Mouse (Mus musculus) cerebellum, adult 2 months (tissue): ENCODE data around the gene Taf7l. TPM values are rescaled to one million over a fixed set of nuclear protein-coding genes. Genes with fewer than 3 reads are reported as not detected.

Experiments used
- DNase-seq, 2 experiments: peaks; one replicate each; pipeline ENCODE4 v3.0.0; 2021
- H3K27ac ChIP-seq: fragments of 200-500 bp; 2 replicates; pipeline ENCODE4 v1.5.1; 2012; ENCODE audit warnings: low read length, control low read depth, inconsistent platforms; ENCODE audit not compliant: insufficient read depth
- H3K27me3 ChIP-seq: fragments of 200-500 bp; 2 replicates; pipeline ENCODE4 v1.6.1; 2012; ENCODE audit warnings: inconsistent platforms, mild to moderate bottlenecking, low read length, moderate library complexity; ENCODE audit not compliant: control insufficient read depth, insufficient read depth
- H3K4me1 ChIP-seq: fragments of 200-500 bp; 2 replicates; pipeline ENCODE4 v1.6.1; 2011; ENCODE audit warnings: low read length; ENCODE audit not compliant: control insufficient read depth, insufficient read depth
- H3K4me3 ChIP-seq: fragments of 200-500 bp; replicated peaks from 2 replicates; pipeline ENCODE3; 2011; ENCODE audit warnings: mild to moderate bottlenecking, low read depth, low read length, control low read depth; ENCODE audit not compliant: insufficient read depth
- CTCF ChIP-seq: fragments of 200-500 bp; IDR thresholded peaks from 2 replicates; pipeline ENCODE4 v1.5.1; 2011; ENCODE audit warnings: low read depth, mild to moderate bottlenecking, control low read depth, low read length, moderate library complexity, borderline replicate concordance; ENCODE audit not compliant: insufficient read depth
- POLR2A ChIP-seq: fragments of 200-500 bp; IDR thresholded peaks from 2 replicates; pipeline ENCODE4 v1.6.1; 2011; ENCODE audit warnings: low read length, control low read depth, borderline replicate concordance; ENCODE audit not compliant: insufficient read depth
- WGBS: fragments of 180-500 bp; shearing (Covaris S2); methylation state at CpG from one replicate; pipeline ENCODE4 v1.1.7; 2018; 5-methylcytosine and 5-hydroxymethylcytosine counted together
- polyA plus RNA-seq: library from polyadenylated mRNA; depleted of rRNA; stranded (reverse); fragments of >200 nt; gene quantifications from 2 replicates; pipeline ENCODE4 v1.2.3, GENCODE M21; 2012; rRNA removed

Taf7l gene
- polyA plus RNA-seq, 1 experiment: 0.08 TPM

DNA sequence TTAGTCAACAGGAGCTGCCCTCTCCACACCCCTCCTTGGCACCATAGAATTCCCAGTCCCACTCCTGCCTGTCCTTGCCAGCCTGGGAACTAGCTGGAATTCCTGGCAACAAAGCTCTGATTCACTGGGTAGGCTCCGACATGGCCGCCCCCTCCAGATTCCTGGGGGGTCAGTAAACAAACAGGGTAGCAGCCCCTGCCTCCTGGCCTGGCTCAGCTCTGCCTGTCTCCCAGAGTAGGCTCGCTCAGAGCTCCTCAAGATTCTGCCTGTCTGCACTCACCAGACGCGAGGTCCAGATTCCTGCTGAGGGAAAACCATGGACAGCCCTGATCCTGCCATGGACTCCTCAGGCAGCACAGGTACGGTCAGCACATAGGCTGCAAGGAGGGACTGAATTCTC lies 49.5 kb downstream of the Taf7l start:
- TF ChIP-seq POLR2A (no peak), CTCF (no peak)
- Histone ChIP-seq H3K4me3 (no peak overlapping the region), H3K27me3 (no peaks in the 10 kb centered on the region), H3K4me1 (no peaks in the 10 kb centered on the region), H3K27ac (no peak overlapping the region)
- 19% methylated on average over 6 of the region's 6 CpGs for WGBS
- peak in 1 of 2 experiments; percentile 5 for DNase-seq

DNA sequence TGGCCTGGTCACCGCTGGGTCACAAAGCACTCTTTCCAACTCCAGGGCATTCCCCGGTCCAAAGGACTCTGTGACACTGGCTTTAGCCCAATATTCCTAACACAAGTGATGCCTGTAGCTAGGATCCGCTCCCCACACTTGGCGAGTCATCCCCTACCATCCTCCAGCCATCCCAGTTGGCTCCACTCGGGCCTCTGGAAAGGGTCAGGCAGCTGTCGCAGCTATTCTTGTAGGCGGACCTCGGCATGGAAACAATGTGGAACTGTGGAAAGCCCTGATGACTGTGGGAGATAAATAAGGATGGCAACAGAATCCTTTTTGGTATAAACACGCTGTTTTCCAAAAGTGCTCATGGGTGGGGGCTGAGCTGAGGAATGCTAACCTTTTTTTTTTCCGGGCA lies 50.5 kb downstream of the Taf7l start:
- TF ChIP-seq CTCF (no peak), POLR2A (no peak)
- 54% methylated on average over 10 of the region's 10 CpGs for WGBS
- H3K4me3 ChIP-seq: no peak overlapping the region
- no peaks in the 10 kb centered on the region for H3K4me1 ChIP-seq
- no peaks in the 10 kb centered on the region for H3K27me3 ChIP-seq
- no peak overlapping the region for H3K27ac ChIP-seq
- peak in 1 of 2 experiments; percentile 6 for DNase-seq

- Histone ChIP-seq H3K4me3 (no peak overlapping the region), H3K27me3 (no peaks in the 10 kb centered on the region), H3K4me1 (no peaks in the 10 kb centered on the region), H3K27ac (no peak overlapping the region)
- no peak for DNase-seq
- no peak for TF ChIP-seq POLR2A
- TF ChIP-seq CTCF: no peak
- WGBS: 96% methylated on average over 5 of the region's 5 CpGs
Measured at GRCm38 (mm10) chrX:134424263-134424662, 52.0 kb downstream of the Taf7l start.

DNA sequence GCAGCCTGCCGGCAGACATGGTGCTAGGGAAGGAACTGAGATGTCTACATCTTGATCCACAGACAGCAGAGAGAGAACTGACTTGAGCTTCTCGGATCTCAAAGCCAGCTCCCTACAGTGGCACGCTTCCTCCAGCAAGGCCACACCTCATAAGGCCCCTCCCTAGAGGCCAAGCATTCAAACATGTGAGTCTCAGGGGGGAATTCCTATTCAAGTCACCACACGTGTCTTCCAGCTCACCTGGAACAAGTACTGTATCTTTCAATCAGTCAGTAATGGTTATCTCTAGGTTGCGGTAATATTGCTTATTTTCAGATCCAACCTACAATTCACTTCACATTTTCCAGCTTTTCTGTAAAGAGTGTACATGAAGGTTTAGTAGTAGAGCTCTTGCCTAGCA lies 56.2 kb downstream of the Taf7l start:
- 80% methylated on average over 5 of the region's 5 CpGs for WGBS
- Histone ChIP-seq H3K4me3 (no peak overlapping the region), H3K27ac (no peak overlapping the region), H3K27me3 (no peaks in the 10 kb centered on the region), H3K4me1 (no peaks in the 10 kb centered on the region)
- no peak for TF ChIP-seq POLR2A
- TF ChIP-seq CTCF: no peak
- no peak for DNase-seq

GRCm38 (mm10) chrX:134412096-134412495 lies 64.2 kb downstream of the Taf7l start:
- H3K27me3 ChIP-seq: no peaks in the 10 kb centered on the region
- WGBS: 91% methylated on average over 1 of the region's 1 CpGs

More at GRCm38 (mm10) chrX:134412096-134412495, 64.2 kb downstream of the Taf7l start:
- no peak for TF ChIP-seq POLR2A
- TF ChIP-seq CTCF: no peak
- Histone ChIP-seq H3K4me1 (no peaks in the 10 kb centered on the region), H3K27ac (no peak overlapping the region), H3K4me3 (no peak overlapping the region)
- DNase-seq: no peak

Other genes with a start within 250 kb of the Taf7l start
- gene Trmt2b, start 199.5 kb downstream of the Taf7l start, polyA plus RNA-seq: 20.3 and 20.8 TPM in 2 replicates
- 58.5 and 64.8 TPM in 2 replicates for gene Tmem35a, start 181.3 kb downstream of the Taf7l start, polyA plus RNA-seq
- 0.38 and 0.47 TPM in 2 replicates for gene Cenpi, start 168.4 kb downstream of the Taf7l start, polyA plus RNA-seq
- gene Drp2, start 71.9 kb downstream of the Taf7l start, polyA plus RNA-seq: 12.8 and 14.0 TPM in 2 replicates
- gene Timm8a1, start 65.4 kb upstream of the Taf7l start, polyA plus RNA-seq: 17.5 and 18.9 TPM in 2 replicates
- 0.44 and 0.51 TPM in 2 replicates for gene Btk, start 107.1 kb upstream of the Taf7l start, polyA plus RNA-seq
- 426 and 451 TPM in 2 replicates for gene Rpl36a, start 109.2 kb upstream of the Taf7l start, polyA plus RNA-seq
- gene Gla, start 124.6 kb upstream of the Taf7l start, polyA plus RNA-seq: 8.7 and 9.5 TPM in 2 replicates
- gene Hnrnph2, start 124.7 kb upstream of the Taf7l start, polyA plus RNA-seq: 104 and 107 TPM in 2 replicates
- 15.2 and 15.8 TPM in 2 replicates for gene Armcx4, start 210.0 kb upstream of the Taf7l start, polyA plus RNA-seq
- 72.1 and 76.4 TPM in 2 replicates for gene Armcx1, start 241.5 kb upstream of the Taf7l start, polyA plus RNA-seq